Mouse (Mus musculus) CH12.LX (cell line): ENCODE measurements at regions not wholly inside any gene's neighbourhood (a gene's known extent, or its start where the extent isn't known, plus 50 kb on each side); places are given as distances from the start of the nearest gene placed in this dataset.

Experiments
- DNase-seq: peaks from one replicate; pipeline ENCODE4 v3.0.0-alpha.2; 2013; ENCODE audit errors: extremely low read depth
- H3K27ac ChIP-seq: 2 replicates; pipeline ENCODE4 v1.5.1; 2012; ENCODE audit warnings: low read depth, mild to moderate bottlenecking, control low read depth, moderate library complexity; ENCODE audit not compliant: insufficient read depth
- H3K27me3 ChIP-seq: replicated peaks from 2 replicates; pipeline ENCODE3; 2012; ENCODE audit warnings: inconsistent platforms
- H3K36me3 ChIP-seq, 2 experiments: replicated peaks in 1 of 2; 2 replicates each; pipeline versions ENCODE3 to v1.6.1; 2012; ENCODE audit warnings: inconsistent platforms in 1 of 2, low read length in 1 of 2, mild to moderate bottlenecking in 1 of 2, mixed read lengths in 1 of 2, moderate library complexity in 1 of 2; ENCODE audit not compliant: control insufficient read depth in 1 of 2, insufficient read depth in 1 of 2
- H3K4me1 ChIP-seq, 2 experiments: 2 replicates each; pipeline ENCODE4 v1.6.1; 2012; ENCODE audit warnings: inconsistent platforms in 1 of 2, moderate library complexity in 1 of 2; ENCODE audit not compliant: insufficient read depth in 2 of 2, control insufficient read depth in 1 of 2
- H3K4me2 ChIP-seq: 2 replicates; pipeline ENCODE4 v1.6.1; 2012; ENCODE audit warnings: low read depth, mild to moderate bottlenecking, control low read depth; ENCODE audit not compliant: poor library complexity, insufficient read depth, severe bottlenecking
- H3K4me3 ChIP-seq, 3 experiments: fragments of 150-350 bp in 1 of 3; sonication (generic) in 1 of 3; replicated peaks in 1 of 3; 2 replicates each; pipeline versions ENCODE3 to v1.5.1; 2011 to 2012; ENCODE audit warnings: low read depth in 2 of 3, low read length in 2 of 3, mild to moderate bottlenecking in 2 of 3, moderate library complexity in 2 of 3, control low read depth in 1 of 3, improper control_type of control experiment in 1 of 3, inconsistent platforms in 1 of 3, mixed read lengths in 1 of 3; ENCODE audit not compliant: poor library complexity in 1 of 3
- H3K79me2 ChIP-seq: replicated peaks from 2 replicates; pipeline ENCODE4 v1.6.1; 2012; ENCODE audit warnings: mild to moderate bottlenecking, moderate library complexity; ENCODE audit not compliant: control insufficient read depth, poor library complexity, insufficient read depth, severe bottlenecking; ENCODE audit errors: extremely low read depth
- H3K9ac ChIP-seq: 2 replicates; pipeline ENCODE4 v1.6.1; 2012; ENCODE audit warnings: low read depth, mild to moderate bottlenecking, control low read depth, moderate library complexity; ENCODE audit not compliant: insufficient read depth
- H3K9me3 ChIP-seq: replicated peaks from 2 replicates; pipeline ENCODE3; 2012; ENCODE audit warnings: low read length, inconsistent platforms, mixed read lengths
- BHLHE40 ChIP-seq: IDR thresholded peaks from 2 replicates; pipeline ENCODE4 v1.6.1; 2011; ENCODE audit warnings: mild to moderate bottlenecking, low read depth, low read length, improper control_type of control experiment
- CHD1 ChIP-seq: IDR thresholded peaks from 2 replicates; pipeline ENCODE4 v1.6.1; 2012; ENCODE audit warnings: low read depth, low read length, improper control_type of control experiment, inconsistent platforms
- CHD2 ChIP-seq: IDR thresholded peaks from 2 replicates; pipeline ENCODE4 v1.6.1; 2011; ENCODE audit warnings: low read length, improper control_type of control experiment
- E2F4 ChIP-seq: IDR thresholded peaks from 2 replicates; pipeline ENCODE4 v1.6.1; 2011; ENCODE audit warnings: low read depth, low read length, improper control_type of control experiment; ENCODE audit not compliant: insufficient replicate concordance
- EP300 ChIP-seq: IDR thresholded peaks from 2 replicates; pipeline ENCODE4 v1.6.1; 2011; ENCODE audit warnings: low read length, improper control_type of control experiment
- ETS1 ChIP-seq: conservative IDR thresholded peaks from 2 replicates; pipeline ENCODE4 v1.6.1; 2012; ENCODE audit warnings: low read depth, mild to moderate bottlenecking, inconsistent platforms, low read length, improper control_type of control experiment, moderate library complexity
- GABPA ChIP-seq: IDR thresholded peaks from 2 replicates; pipeline ENCODE4 v1.6.1; 2012; ENCODE audit warnings: low read depth, low read length, improper control_type of control experiment, inconsistent platforms; ENCODE audit not compliant: insufficient replicate concordance
- IRF4 ChIP-seq: IDR thresholded peaks from 2 replicates; pipeline ENCODE4 v1.6.1; 2014; ENCODE audit warnings: low read depth, mild to moderate bottlenecking, inconsistent platforms, low read length, improper control_type of control experiment
- JUN ChIP-seq: IDR thresholded peaks from 2 replicates; pipeline ENCODE4 v1.6.1; 2011; ENCODE audit warnings: low read depth, mild to moderate bottlenecking, low read length, improper control_type of control experiment, moderate library complexity; ENCODE audit not compliant: insufficient read depth
- JUND ChIP-seq: conservative IDR thresholded peaks from 2 replicates; pipeline ENCODE4 v1.6.1; 2011; ENCODE audit warnings: low read depth, low read length, improper control_type of control experiment
- KAT2A ChIP-seq: IDR thresholded peaks from 2 replicates; pipeline ENCODE4 v1.6.1; 2012; ENCODE audit warnings: low read length, improper control_type of control experiment, inconsistent platforms; ENCODE audit not compliant: insufficient replicate concordance
- MAX ChIP-seq: IDR thresholded peaks from 2 replicates; pipeline ENCODE4 v1.6.1; 2011; ENCODE audit warnings: low read length, improper control_type of control experiment
- MYC ChIP-seq: IDR thresholded peaks from 2 replicates; pipeline ENCODE4 v1.6.1; 2011; ENCODE audit warnings: low read depth, mild to moderate bottlenecking, improper control_type of control experiment, low read length
- NELFE ChIP-seq: IDR thresholded peaks from 2 replicates; pipeline ENCODE4 v1.6.1; 2011; ENCODE audit warnings: low read depth, low read length, improper control_type of control experiment
- NRF1 ChIP-seq: IDR thresholded peaks from 2 replicates; pipeline ENCODE4 v1.6.1; 2014; ENCODE audit warnings: low read depth, mild to moderate bottlenecking, inconsistent platforms, low read length, improper control_type of control experiment, moderate library complexity
- PAX5 ChIP-seq: IDR thresholded peaks from 2 replicates; pipeline ENCODE4 v1.6.1; 2012; ENCODE audit warnings: low read length, inconsistent platforms, mixed read lengths
- POLR2A ChIP-seq: IDR thresholded peaks from 2 replicates; pipeline ENCODE4 v1.6.1; 2011; ENCODE audit warnings: low read depth, mild to moderate bottlenecking, improper control_type of control experiment, low read length
- RAD21 ChIP-seq: IDR thresholded peaks from 2 replicates; pipeline ENCODE4 v1.6.1; 2011; ENCODE audit warnings: low read depth, mild to moderate bottlenecking, low read length, improper control_type of control experiment, moderate library complexity
- RCOR1 ChIP-seq: conservative IDR thresholded peaks from 2 replicates; pipeline ENCODE4 v1.6.1; 2012; ENCODE audit warnings: low read depth, mild to moderate bottlenecking, inconsistent platforms, low read length, improper control_type of control experiment
- SMC3 ChIP-seq: IDR thresholded peaks from 2 replicates; pipeline ENCODE4 v1.6.1; 2011; ENCODE audit warnings: low read depth, low read length, improper control_type of control experiment
- TBP ChIP-seq: conservative IDR thresholded peaks from 2 replicates; pipeline ENCODE4 v1.6.1; 2011; ENCODE audit warnings: low read depth, low read length, improper control_type of control experiment
- TCF12 ChIP-seq: IDR thresholded peaks from 2 replicates; pipeline ENCODE4 v1.6.1; 2014; ENCODE audit warnings: low read depth, mild to moderate bottlenecking, inconsistent platforms, low read length, improper control_type of control experiment
- UBTF ChIP-seq: IDR thresholded peaks from 2 replicates; pipeline ENCODE4 v1.6.1; 2012; ENCODE audit warnings: low read depth, mild to moderate bottlenecking, inconsistent platforms, low read length, improper control_type of control experiment, moderate library complexity
- USF1 ChIP-seq: IDR thresholded peaks from 2 replicates; pipeline ENCODE4 v1.6.1; 2014; ENCODE audit warnings: low read depth, mild to moderate bottlenecking, inconsistent platforms, low read length, improper control_type of control experiment
- ZC3H11A ChIP-seq: IDR thresholded peaks from 2 replicates; pipeline ENCODE4 v1.6.1; 2012; ENCODE audit warnings: low read depth, mild to moderate bottlenecking, inconsistent platforms, low read length, improper control_type of control experiment
- ZKSCAN1 ChIP-seq: IDR thresholded peaks from 2 replicates; pipeline ENCODE4 v1.6.1; 2012; ENCODE audit warnings: low read depth, inconsistent platforms, low read length, improper control_type of control experiment, borderline replicate concordance
- dilution Hi-C: fragments of 300-500 bp; cut with MboI; formaldehyde crosslinking; loops from 2 replicates; pipeline ENCODE4 v1.14.3; 2020; ENCODE audit warnings: low sequenced_read_pairs; ENCODE audit not compliant: extremely low pct_unique_long_range_greater_than_20kb, extremely low pct_ligation_motif_present
- in situ Hi-C: fragments of 300-500 bp; cut with MboI; formaldehyde crosslinking; loops from 3 replicates; pipeline ENCODE4 v1.14.3; 2019; ENCODE audit warnings: low sequenced_read_pairs, low pct_ligation_motif_present, low pct_unique_long_range_greater_than_20kb, mixed read lengths

DNA sequence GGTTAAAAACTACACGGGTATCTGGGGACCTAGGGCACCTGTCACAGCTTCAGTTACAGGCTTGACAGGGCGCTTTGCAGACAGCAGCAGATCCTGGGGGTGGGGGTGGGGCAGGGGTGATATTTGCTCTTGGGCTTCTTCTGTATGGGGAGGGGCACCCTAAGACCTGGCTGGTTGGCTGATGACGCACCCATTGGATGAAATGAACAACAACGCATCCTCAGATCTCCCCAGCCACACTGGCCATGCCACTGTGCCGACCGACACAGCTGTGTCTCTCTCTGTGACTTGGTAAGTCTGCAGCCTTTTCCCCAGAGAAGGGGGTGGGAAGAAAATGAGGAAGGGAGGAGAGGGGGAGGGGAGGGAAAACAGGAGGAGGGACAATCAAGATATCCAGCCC is 114.3 kb downstream of the Tfap2c start:
- Histone ChIP-seq H3K27ac (no peak overlapping the region), H3K9me3 (peaks cover 2% of the 10 kb centered on the region), H3K9ac (no peak overlapping the region), H3K4me2 (no peak overlapping the region), H3K27me3 (peaks cover 46% of the 10 kb centered on the region), H3K4me1 (no peaks in the 10 kb centered on the region), H3K79me2 (no peaks in the 10 kb centered on the region), H3K4me3 (no peak overlapping the region), H3K36me3 (no peaks in the 10 kb centered on the region)
- DNase-seq, result no peak
- TF ChIP-seq SMC3, result no peak
- no peak for TF ChIP-seq EP300
- TF ChIP-seq E2F4, result no peak
- TF ChIP-seq POLR2A, result no peak
- TF ChIP-seq MAX, result no peak
- TF ChIP-seq USF1, result no peak
- TF ChIP-seq CHD1, result no peak
- in situ Hi-C loops (no loop called here), dilution Hi-C loops (no loop called here)

DNA sequence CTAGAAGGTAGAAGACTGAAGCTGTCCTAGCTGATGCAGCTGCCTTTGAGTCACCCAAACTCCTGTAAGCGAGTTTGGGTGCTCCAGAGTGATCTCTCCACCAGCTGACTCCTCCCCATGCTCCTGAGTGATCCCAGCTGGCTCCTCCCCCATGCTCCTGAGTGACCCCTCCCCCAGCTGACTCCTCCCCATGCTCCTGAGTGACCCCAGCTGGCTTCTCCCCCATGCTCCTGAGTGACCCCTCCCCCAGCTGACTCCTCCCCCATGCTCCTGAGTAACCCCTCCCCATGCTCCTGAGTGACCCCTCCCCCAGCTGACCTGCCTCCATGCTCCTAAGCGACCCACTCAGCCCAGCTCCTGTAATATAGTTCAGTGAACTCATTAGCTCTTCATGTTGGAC is 123.7 kb downstream of the Tfap2c start:
- H3K36me3 ChIP-seq, result no peaks in the 10 kb centered on the region
- in situ Hi-C loops (no loop called here), dilution Hi-C loops (no loop called here)
- H3K79me2 ChIP-seq, result no peaks in the 10 kb centered on the region
- H3K27ac ChIP-seq, result no peak overlapping the region
- H3K27me3 ChIP-seq, result peaks cover 60% of the 10 kb centered on the region
- TF ChIP-seq TCF12, result no peak
- TF ChIP-seq CHD2, result no peak
- TF ChIP-seq TBP, result no peak
- no peak overlapping the region for H3K4me2 ChIP-seq
- H3K9me3 ChIP-seq, result no peaks in the 10 kb centered on the region
- no peak overlapping the region for H3K4me3 ChIP-seq
- H3K9ac ChIP-seq, result no peak overlapping the region
- no peaks in the 10 kb centered on the region for H3K4me1 ChIP-seq
- no peak for DNase-seq

DNA sequence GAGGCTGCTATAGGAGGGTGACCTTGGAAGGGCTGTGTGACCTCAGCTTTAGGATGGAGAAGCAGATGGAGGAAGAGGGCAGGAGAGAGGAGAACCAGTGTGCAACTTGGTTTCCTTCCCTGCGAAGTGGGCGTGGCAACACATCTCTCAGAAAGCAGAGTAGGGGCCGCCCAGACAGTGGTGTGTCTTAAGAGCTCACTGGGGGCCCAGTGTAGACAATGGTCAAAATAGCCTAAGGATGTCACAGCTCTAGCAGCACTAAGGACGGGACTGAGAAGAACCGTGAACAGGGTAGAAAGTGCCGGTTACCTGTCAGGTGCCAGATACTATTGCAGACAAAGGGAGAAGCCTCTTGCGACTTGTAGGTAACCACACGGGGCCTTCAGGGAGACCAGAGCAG is 125.2 kb downstream of the Tfap2c start:
- no peaks in the 10 kb centered on the region for H3K9me3 ChIP-seq
- no peak for DNase-seq
- H3K27ac ChIP-seq, result no peak overlapping the region
- in situ Hi-C loops, result no loop called here
- dilution Hi-C loops, result no loop called here
- no peaks in the 10 kb centered on the region for H3K79me2 ChIP-seq
- H3K27me3 ChIP-seq, result peaks cover 52% of the 10 kb centered on the region
- H3K9ac ChIP-seq, result no peak overlapping the region
- H3K36me3 ChIP-seq, result no peaks in the 10 kb centered on the region
- TF ChIP-seq JUN (no peak), BHLHE40 (no peak), ZKSCAN1 (no peak), ZC3H11A (no peak), RAD21 (no peak), CHD2 (no peak), ETS1 (no peak), KAT2A (no peak), MYC (no peak), IRF4 (no peak), TBP (no peak), PAX5 (no peak), NRF1 (no peak), POLR2A (no peak), UBTF (no peak), GABPA (no peak), NELFE (no peak), JUND (no peak), RCOR1 (no peak)
- H3K4me1 ChIP-seq, result no peaks in the 10 kb centered on the region
- H3K4me2 ChIP-seq, result no peak overlapping the region
- no peak overlapping the region for H3K4me3 ChIP-seq
